31 mouse cellular contexts compared by ENCODE assay signal in genomic region chr2:105987131-105987530, GRCm38 (mm10). TPM values are rescaled to one million over a fixed set of nuclear protein-coding genes. Genes with fewer than 3 reads are reported as not detected.
DNase-seq lines count a peak whose midpoint lies in the region; ATAC-seq lines count a peak whose summit lies in the region.
"Had no signal": no experiment of that assay in that cellular context is flagged by ENCODE, and none has a peak within 500 bp of the region (broad histone marks: within the 10 kb centered on the region; RNA-seq: fewer than 3 reads in every experiment).

No protein-coding gene starts in this region.

- no peak for ATAC-seq in midbrain, embryonic 13.5 days
- ATAC-seq: forebrain, postnatal 0 days; intestine, embryonic 16.5 days; midbrain, embryonic 16.5 days; Patski had no signal

- no peaks in the 10 kb centered on the region for H3K27me3 ChIP-seq in midbrain, embryonic 10.5 days (ENCODE audit: low read depth, poor library complexity, severe bottlenecking)
- no peaks in the 10 kb centered on the region for H3K27me3 ChIP-seq in midbrain, embryonic 13.5 days
- H3K27me3 ChIP-seq in embryonic facial prominence, embryonic 10.5 days (replicated peaks; ENCODE audit: low read depth, poor library complexity, severe bottlenecking): no peaks in the 10 kb centered on the region
- H3K27me3 ChIP-seq: embryonic facial prominence, embryonic 12.5 days; heart, embryonic 15.5 days; hindbrain, embryonic 13.5 days; lung, embryonic 15.5 days; megakaryocyte, embryonic 14.5 days; Patski had no signal

- peaks cover 7% of the 10 kb centered on the region; the same call in 1 of the 2 replicates for H3K36me3 ChIP-seq in midbrain, embryonic 10.5 days
- H3K36me3 ChIP-seq in midbrain, embryonic 13.5 days: 0 out of 2 replicates have a peak, but pooled peaks cover 7% of the 10 kb centered on the region
- H3K36me3 ChIP-seq in embryonic facial prominence, embryonic 10.5 days (replicated peaks): peaks cover 7% of the 10 kb centered on the region; the same call in 1 of the 2 replicates
- H3K36me3 ChIP-seq: embryonic facial prominence, embryonic 12.5 days; heart, embryonic 10.5 days; heart, embryonic 15.5 days; lung, embryonic 15.5 days had no signal

- H3K4me3 ChIP-seq in midbrain, embryonic 10.5 days: no peak overlapping the region
- no peak overlapping the region for H3K4me3 ChIP-seq in midbrain, embryonic 13.5 days (replicated peaks)
- H3K4me3 ChIP-seq in embryonic facial prominence, embryonic 10.5 days: no peak overlapping the region
- H3K4me3 ChIP-seq: embryonic facial prominence, embryonic 12.5 days; heart, embryonic 10.5 days; heart, embryonic 15.5 days; hindbrain, embryonic 13.5 days; lung, embryonic 15.5 days; megakaryocyte, embryonic 14.5 days had no signal

- DNase-seq in midbrain, embryonic 10.5 days (ENCODE audit: low spot score): no peak
- peak; percentile 69 for DNase-seq in embryo, embryonic 10 days (ENCODE audit: low spot score)
- DNase-seq in embryonic facial prominence, embryonic 10.5 days (ENCODE audit: low spot score): peak; percentile 61
- peak; percentile 24 for DNase-seq in mesoderm, embryonic 11.5 days (ENCODE audit: low read depth, low spot score)
- no peak for DNase-seq in heart, adult 18-20 months
- no peak for DNase-seq in layer of hippocampus, postnatal 14 days (ENCODE audit: low spot score in 2 of 2)
- DNase-seq: adrenal gland, postnatal 10 days; cerebellum, adult 11 months; cerebellum, adult 9-10 months; cerebellum, postnatal 36 days; forebrain, postnatal 0 days; gastrocnemius, postnatal 14 days; heart, postnatal 4 days; kidney, adult 8-10 months; kidney, postnatal 4 days; liver; lung, postnatal 4 days; right cerebral cortex, adult 18-20 months; thymus, adult 2 months; thymus, postnatal 36 days had no signal

- H3K9ac ChIP-seq in midbrain, embryonic 13.5 days (replicated peaks): no peak overlapping the region
- H3K9ac ChIP-seq: embryonic facial prominence, embryonic 12.5 days; forebrain, postnatal 0 days; heart, embryonic 15.5 days; hindbrain, embryonic 13.5 days; lung, embryonic 15.5 days had no signal

- H3K4me2 ChIP-seq in midbrain, embryonic 13.5 days (replicated peaks): no peak overlapping the region
- H3K4me2 ChIP-seq: embryonic facial prominence, embryonic 12.5 days; heart, embryonic 15.5 days; hindbrain, embryonic 13.5 days; lung, embryonic 15.5 days had no signal

- peak overlapping the region; percentile 59 for H3K27ac ChIP-seq in midbrain, embryonic 10.5 days (replicated peaks)
- no peak overlapping the region for H3K27ac ChIP-seq in midbrain, embryonic 13.5 days
- H3K27ac ChIP-seq in embryonic facial prominence, embryonic 10.5 days (replicated peaks): peak overlapping the region; percentile 67
- H3K27ac ChIP-seq: embryonic facial prominence, embryonic 12.5 days; heart, embryonic 10.5 days; heart, embryonic 15.5 days; hindbrain, embryonic 13.5 days; kidney, postnatal 0 days; lung, embryonic 15.5 days had no signal

- 31% methylated on average over 1 of the region's 1 CpGs for WGBS in midbrain, embryonic 10.5 days
- 46% methylated on average over 1 of the region's 1 CpGs for WGBS in midbrain, embryonic 13.5 days
- 13% methylated on average over 1 of the region's 1 CpGs for WGBS in embryonic facial prominence, embryonic 10.5 days

- H3K9me3 ChIP-seq in midbrain, embryonic 10.5 days (replicated peaks): 0 out of 2 replicates have a peak, but pooled peaks cover 4% of the 10 kb centered on the region
- H3K9me3 ChIP-seq in midbrain, embryonic 13.5 days: 0 out of 2 replicates have a peak, but pooled peaks cover 6% of the 10 kb centered on the region
- no peaks in the 10 kb centered on the region for H3K9me3 ChIP-seq in embryonic facial prominence, embryonic 10.5 days
- H3K9me3 ChIP-seq: embryonic facial prominence, embryonic 12.5 days; heart, embryonic 10.5 days; heart, embryonic 15.5 days; lung, embryonic 15.5 days; megakaryocyte, embryonic 14.5 days had no signal

- peaks cover 17% of the 10 kb centered on the region for H3K4me1 ChIP-seq in midbrain, embryonic 10.5 days
- peaks cover 9% of the 10 kb centered on the region for H3K4me1 ChIP-seq in midbrain, embryonic 13.5 days (replicated peaks)
- peaks cover 18% of the 10 kb centered on the region for H3K4me1 ChIP-seq in embryonic facial prominence, embryonic 10.5 days
- H3K4me1 ChIP-seq: heart, embryonic 10.5 days; heart, embryonic 15.5 days; lung, embryonic 15.5 days had no signal

RNA-seq across cellular contexts. Expression of gene Dnajc24, which starts 16.2 kb away (rescaled TPM):
- 54.3 and 54.6 TPM in 2 replicates for polyA plus RNA-seq in midbrain, embryonic 10.5 days (2016; fragmentation: Nextera tagmentation; extraction: Ambion mirVana)
- polyA plus RNA-seq in midbrain, embryonic 13.5 days (2015; fragmentation: Nextera tagmentation; extraction: Ambion mirVana): 37.7 and 37.9 TPM in 2 replicates
- polyA plus RNA-seq in embryonic facial prominence, embryonic 10.5 days (2016; fragmentation: Nextera tagmentation; extraction: Ambion mirVana): 42.7 and 55.7 TPM in 2 replicates
- total RNA-seq in heart, adult 18-20 months (2021): 10 to 100 TPM; 13.6 to 15.1 TPM
- total RNA-seq in layer of hippocampus, postnatal 14 days (2021): 10 to 100 TPM; 22.3 to 26.7 TPM

Comparison
In these comparisons a context has a peak if more than half of its experiments do, and no peak if none do; other contexts are left out.
1. DNase-seq: peak in embryo, embryonic 10 days (single experiment), embryonic facial prominence, embryonic 10.5 days (single experiment) and mesoderm, embryonic 11.5 days (single experiment); none in midbrain, embryonic 10.5 days (single experiment), heart, adult 18-20 months (0 of 2) and layer of hippocampus, postnatal 14 days (0 of 2).